Mouse (Mus musculus) stomach, embryonic 16.5 days (tissue): ENCODE results near the gene Mfsd1. TPM values are rescaled to one million over a fixed set of nuclear protein-coding genes. Genes with fewer than 3 reads are reported as not detected.

Experiments used
- ATAC-seq: fragments of 200-750 bp; cut with Nextera tagmentation; 2 replicates; pipeline ENCODE4 v1.8.0; 2017; ENCODE audit warnings: moderate number of reproducible peaks, moderate TSS enrichment; ENCODE audit not compliant: insufficient read depth, low FRiP score
- H3K27ac ChIP-seq: fragments of 300-500 bp; sonication (generic); 2 replicates; pipeline ENCODE4 v1.5.1; 2014; ENCODE audit warnings: low read length
- H3K27me3 ChIP-seq: fragments of 300-500 bp; sonication (generic); 2 replicates; pipeline ENCODE4 v1.6.1; 2014; ENCODE audit warnings: low read length, control low read depth, mixed read lengths; ENCODE audit not compliant: control insufficient read depth, insufficient read depth
- H3K36me3 ChIP-seq: fragments of 300-500 bp; sonication (generic); 2 replicates; pipeline ENCODE4 v1.6.1; 2014; ENCODE audit warnings: low read length; ENCODE audit not compliant: control insufficient read depth, insufficient read depth
- H3K4me1 ChIP-seq: fragments of 300-500 bp; sonication (generic); 2 replicates; pipeline ENCODE4 v1.6.1; 2014; ENCODE audit warnings: low read length, control low read depth, mixed read lengths; ENCODE audit not compliant: control insufficient read depth, insufficient read depth
- H3K4me2 ChIP-seq: fragments of 300-500 bp; sonication (generic); 2 replicates; pipeline ENCODE4 v1.6.1; 2014; ENCODE audit warnings: low read depth, low read length, mixed read lengths
- H3K4me3 ChIP-seq: fragments of 300-500 bp; sonication (generic); replicated peaks from 2 replicates; pipeline ENCODE4 v1.5.1; 2014; ENCODE audit warnings: mild to moderate bottlenecking, low read length
- H3K9ac ChIP-seq: fragments of 300-500 bp; sonication (generic); 2 replicates; pipeline ENCODE4 v1.6.1; 2014; ENCODE audit warnings: low read length
- H3K9me3 ChIP-seq: fragments of 300-500 bp; sonication (generic); replicated peaks from 2 replicates; pipeline ENCODE4 v1.6.1; 2016; ENCODE audit warnings: low read length, control low read depth; ENCODE audit not compliant: control insufficient read depth
- WGBS: fragments of 180-500 bp; shearing (Covaris S2); extraction: QIAGEN DNeasy Blood & Tissue Kit; methylation state at CpG from one replicate; pipeline ENCODE4 v1.1.7; 2014; 5-methylcytosine and 5-hydroxymethylcytosine counted together
- polyA plus RNA-seq: library from polyadenylated mRNA; unstranded; fragments of >200 nt; fragmentation: Nextera tagmentation; extraction: Ambion mirVana; gene quantifications from 2 replicates; pipeline ENCODE4 v1.2.1, GENCODE M21; 2015

Gene Mfsd1
- polyA plus RNA-seq, 1 experiment from 2014 or later, result 48.9 TPM

GRCm38 (mm10) chr3:67565540-67566227 is 16.9 kb upstream of the Mfsd1 start:
- no peak for ATAC-seq
- 60% methylated on average over 8 of the region's 8 CpGs for WGBS
- Histone ChIP-seq H3K36me3 (no peaks in the 10 kb centered on the region), H3K9me3 (no peaks in the 10 kb centered on the region), H3K27me3 (no peaks in the 10 kb centered on the region), H3K4me2 (no peak overlapping the region), H3K4me1 (no peaks in the 10 kb centered on the region), H3K27ac (no peak overlapping the region), H3K9ac (no peak overlapping the region), H3K4me3 (no peak overlapping the region)

- Histone ChIP-seq H3K9ac (no peak overlapping the region), H3K36me3 (no peaks in the 10 kb centered on the region), H3K9me3 (no peaks in the 10 kb centered on the region), H3K4me2 (no peak overlapping the region), H3K4me1 (no peaks in the 10 kb centered on the region), H3K27ac (no peak overlapping the region), H3K27me3 (no peaks in the 10 kb centered on the region), H3K4me3 (no peak overlapping the region)
- ATAC-seq, result 0 out of 2 replicates have a peak, but pooled peaks have one; percentile 25
- 28% methylated on average over 17 of the region's 17 CpGs for WGBS
These were observed 14.4 kb upstream of the Mfsd1 start for GRCm38 (mm10) chr3:67568015-67568618.

DNA sequence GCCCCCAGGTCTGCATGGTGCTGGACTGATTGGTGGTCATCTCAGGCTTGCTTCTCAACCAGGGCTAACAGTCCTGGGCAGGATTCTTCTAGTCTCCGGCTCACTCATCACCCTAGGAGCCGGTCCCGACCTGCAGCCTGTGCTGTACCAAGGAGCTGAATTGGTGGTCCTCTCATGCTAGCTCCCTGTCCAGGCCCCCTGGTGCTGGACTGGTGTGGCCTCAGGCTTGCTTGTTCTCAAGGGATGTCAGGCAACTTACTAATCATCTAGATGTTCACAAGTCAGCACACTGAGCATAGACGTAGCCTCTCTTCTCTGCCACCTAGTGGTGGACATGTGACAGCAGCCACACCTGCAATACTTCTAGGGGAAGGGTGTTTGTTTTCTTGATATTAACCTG is 9.6 kb upstream of the Mfsd1 start:
- ATAC-seq, result no peak
- Histone ChIP-seq H3K9ac (no peak overlapping the region), H3K4me2 (no peak overlapping the region), H3K27ac (no peak overlapping the region), H3K9me3 (no peaks in the 10 kb centered on the region), H3K4me1 (no peaks in the 10 kb centered on the region), H3K4me3 (no peak overlapping the region), H3K27me3 (no peaks in the 10 kb centered on the region), H3K36me3 (no peaks in the 10 kb centered on the region)
- 57% methylated on average over 4 of the region's 4 CpGs for WGBS

DNA sequence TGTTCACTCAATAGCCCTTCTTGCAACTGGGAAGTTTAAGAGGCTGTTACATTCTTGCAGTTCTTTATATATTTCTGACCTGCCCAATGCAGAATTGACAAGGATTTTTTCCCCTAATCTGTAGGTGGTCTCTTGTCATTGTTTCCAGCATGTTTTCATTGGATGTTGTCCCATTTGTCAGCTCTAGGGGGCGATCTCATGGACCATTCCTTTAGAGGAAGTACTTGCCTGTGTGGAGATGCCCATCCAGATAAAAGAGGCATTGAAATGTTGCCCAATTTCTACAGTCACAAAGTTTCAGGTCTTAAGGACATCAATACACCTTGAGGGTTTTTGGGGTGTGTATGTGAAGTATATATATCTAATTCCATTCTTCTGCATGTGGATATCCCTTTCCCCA is 9.0 kb upstream of the Mfsd1 start:
- H3K27ac ChIP-seq, result no peak overlapping the region
- H3K4me2 ChIP-seq, result no peak overlapping the region
- no peak overlapping the region for H3K9ac ChIP-seq
- H3K27me3 ChIP-seq, result no peaks in the 10 kb centered on the region
- no peaks in the 10 kb centered on the region for H3K9me3 ChIP-seq
- no peak for ATAC-seq
- H3K36me3 ChIP-seq, result no peaks in the 10 kb centered on the region
- 0% methylated on average over 1 of the region's 1 CpGs for WGBS
- no peaks in the 10 kb centered on the region for H3K4me1 ChIP-seq
- no peak overlapping the region for H3K4me3 ChIP-seq

DNA sequence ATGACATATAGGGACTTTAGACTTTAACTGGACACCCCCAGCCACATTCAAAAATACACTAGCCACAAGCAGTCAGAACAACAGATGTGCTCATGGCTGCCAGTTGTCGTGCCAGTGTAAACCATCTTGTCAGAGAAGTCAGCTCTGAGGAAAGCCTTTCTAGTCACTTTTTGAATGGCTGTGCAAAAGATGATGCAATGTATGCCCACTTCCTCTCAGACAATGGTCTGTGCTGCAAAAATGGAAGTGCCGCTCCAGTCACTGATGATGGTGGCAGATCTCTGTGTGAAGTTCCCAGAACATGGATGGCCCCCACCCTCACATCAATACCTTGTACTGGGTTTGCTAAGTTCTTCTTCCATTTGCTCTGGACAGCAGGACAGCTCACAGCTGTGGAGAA is 6.3 kb upstream of the Mfsd1 start:
- Histone ChIP-seq H3K36me3 (no peaks in the 10 kb centered on the region), H3K4me3 (no peak overlapping the region), H3K9ac (no peak overlapping the region), H3K27ac (no peak overlapping the region), H3K27me3 (no peaks in the 10 kb centered on the region), H3K4me1 (no peaks in the 10 kb centered on the region), H3K4me2 (no peak overlapping the region), H3K9me3 (no peaks in the 10 kb centered on the region)
- no peak for ATAC-seq
- WGBS, result 82% methylated on average over 2 of the region's 2 CpGs

DNA sequence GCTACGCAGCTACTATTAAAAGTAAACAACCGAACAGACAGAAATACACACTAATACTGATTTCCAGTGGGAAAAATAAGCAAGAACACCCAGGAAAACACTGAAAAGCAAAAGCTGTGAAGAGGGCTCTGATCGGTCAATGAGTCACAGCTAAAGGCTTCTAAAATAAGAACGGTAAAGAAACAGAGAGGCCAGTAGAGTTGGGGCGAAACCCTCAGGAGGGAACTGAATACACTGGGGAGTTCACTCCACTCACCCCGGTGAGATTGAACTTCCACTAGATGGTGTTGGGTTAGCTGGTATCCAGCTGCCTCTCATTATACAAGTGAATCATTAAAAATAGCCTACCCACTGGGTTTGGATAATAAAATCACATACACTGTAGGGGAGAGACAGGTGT is 5.8 kb upstream of the Mfsd1 start:
- no peak overlapping the region for H3K4me3 ChIP-seq
- no peak overlapping the region for H3K27ac ChIP-seq
- no peak overlapping the region for H3K4me2 ChIP-seq
- 82% methylated on average over 6 of the region's 6 CpGs for WGBS
- no peaks in the 10 kb centered on the region for H3K27me3 ChIP-seq
- no peaks in the 10 kb centered on the region for H3K4me1 ChIP-seq
- H3K36me3 ChIP-seq, result no peaks in the 10 kb centered on the region
- H3K9me3 ChIP-seq, result no peaks in the 10 kb centered on the region
- H3K9ac ChIP-seq, result no peak overlapping the region
- ATAC-seq, result no peak

DNA sequence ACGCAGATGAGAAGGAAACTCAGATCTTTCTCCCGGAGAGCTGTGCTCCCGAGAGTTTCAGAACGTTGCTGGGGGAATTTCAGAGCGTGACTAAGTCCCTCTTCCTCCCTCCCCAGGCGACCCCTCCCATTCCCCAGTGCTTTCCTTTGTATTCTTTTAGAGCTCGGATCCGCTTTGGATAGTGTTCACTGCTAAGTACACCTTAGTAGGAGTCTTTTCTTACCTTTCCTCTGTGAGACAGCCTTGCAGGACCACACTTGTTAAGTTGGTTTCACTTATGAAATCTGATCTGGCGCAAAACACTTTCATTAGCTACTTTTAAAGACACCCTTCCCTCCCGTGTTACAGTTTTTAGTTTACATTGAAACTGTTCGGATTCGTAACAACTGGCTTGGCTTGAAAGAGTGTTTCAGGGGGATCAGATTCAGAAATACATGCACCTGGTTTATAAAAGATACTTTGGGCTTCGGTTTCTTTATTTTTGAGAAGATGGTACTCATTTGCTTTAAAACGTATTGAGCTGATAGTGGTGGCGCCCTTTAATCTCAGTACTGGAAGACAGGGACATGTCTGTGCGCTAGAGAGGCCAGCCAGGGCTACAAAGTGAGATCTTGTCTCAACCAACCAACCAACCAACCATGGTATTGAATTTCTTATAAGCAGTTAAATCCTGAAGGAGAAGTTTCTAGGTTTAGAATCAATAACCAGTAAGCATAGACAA is 744 bp downstream of the Mfsd1 start:
- H3K9ac ChIP-seq, result peak overlapping the region; percentile 77
- H3K27ac ChIP-seq, result peak overlapping the region; percentile 5
- WGBS, result 14% methylated on average over 16 of the region's 16 CpGs
- 0 out of 2 replicates have a peak, but pooled peaks cover 4% of the 10 kb centered on the region for H3K36me3 ChIP-seq
- H3K27me3 ChIP-seq, result no peaks in the 10 kb centered on the region
- H3K9me3 ChIP-seq, result no peaks in the 10 kb centered on the region
- H3K4me2 ChIP-seq, result peak overlapping the region; percentile 72
- H3K4me1 ChIP-seq, result 0 out of 2 replicates have a peak, but pooled peaks cover 8% of the 10 kb centered on the region
- peak; percentile 27; the same call in 1 of the 2 replicates for ATAC-seq
- H3K4me3 ChIP-seq, result peak overlapping the region; percentile 73

GRCm38 (mm10) chr3:67583846-67584186 is 1.3 kb downstream of the Mfsd1 start:
- H3K4me1 ChIP-seq, result 0 out of 2 replicates have a peak, but pooled peaks cover 8% of the 10 kb centered on the region
- ATAC-seq, result no peak
- H3K9ac ChIP-seq, result no peak overlapping the region
- H3K36me3 ChIP-seq, result 0 out of 2 replicates have a peak, but pooled peaks cover 4% of the 10 kb centered on the region
- no peaks in the 10 kb centered on the region for H3K27me3 ChIP-seq
- 63% methylated on average over 6 of the region's 6 CpGs for WGBS
- no peak overlapping the region for H3K27ac ChIP-seq
- H3K4me3 ChIP-seq, result peak overlapping the region; percentile 73; the same call in 1 of the 2 replicates
- peak overlapping the region; percentile 72 for H3K4me2 ChIP-seq
- no peaks in the 10 kb centered on the region for H3K9me3 ChIP-seq

DNA sequence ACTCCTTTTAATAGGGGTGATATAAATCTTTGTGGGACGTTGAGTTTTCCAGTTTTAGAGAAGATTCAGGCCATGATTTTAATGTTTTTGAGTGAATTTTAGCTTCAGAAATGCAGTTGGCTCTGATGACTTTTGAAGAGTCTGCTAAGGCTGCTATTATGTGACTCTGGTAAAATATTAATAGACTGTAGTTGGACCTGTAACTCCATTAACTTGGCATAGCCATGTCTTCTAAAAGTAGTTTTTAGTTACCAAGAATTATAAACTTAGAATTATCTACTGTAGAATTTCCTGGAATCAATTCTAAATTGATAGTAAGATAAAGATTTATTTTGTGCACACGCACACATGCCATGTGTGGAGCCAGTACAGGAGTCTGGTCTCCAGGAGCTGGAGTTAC is 4.0 kb downstream of the Mfsd1 start:
- H3K9ac ChIP-seq, result no peak overlapping the region
- H3K4me1 ChIP-seq, result 0 out of 2 replicates have a peak, but pooled peaks cover 8% of the 10 kb centered on the region
- H3K4me2 ChIP-seq, result no peak overlapping the region
- H3K4me3 ChIP-seq, result no peak overlapping the region
- ATAC-seq, result no peak
- no peaks in the 10 kb centered on the region for H3K9me3 ChIP-seq
- H3K27ac ChIP-seq, result no peak overlapping the region
- H3K27me3 ChIP-seq, result no peaks in the 10 kb centered on the region
- WGBS, result 87% methylated on average over 2 of the region's 2 CpGs
- 0 out of 2 replicates have a peak, but pooled peaks cover 9% of the 10 kb centered on the region for H3K36me3 ChIP-seq
